Mouse (Mus musculus): Measurements from ENCODE around the gene Dclre1a.
"Not testable (repeated sequence)": the region's sequence is repeated elsewhere in the genome, so short reads cannot be mapped to it uniquely, and the experiment has no call there.

Gene Dclre1a

DNA sequence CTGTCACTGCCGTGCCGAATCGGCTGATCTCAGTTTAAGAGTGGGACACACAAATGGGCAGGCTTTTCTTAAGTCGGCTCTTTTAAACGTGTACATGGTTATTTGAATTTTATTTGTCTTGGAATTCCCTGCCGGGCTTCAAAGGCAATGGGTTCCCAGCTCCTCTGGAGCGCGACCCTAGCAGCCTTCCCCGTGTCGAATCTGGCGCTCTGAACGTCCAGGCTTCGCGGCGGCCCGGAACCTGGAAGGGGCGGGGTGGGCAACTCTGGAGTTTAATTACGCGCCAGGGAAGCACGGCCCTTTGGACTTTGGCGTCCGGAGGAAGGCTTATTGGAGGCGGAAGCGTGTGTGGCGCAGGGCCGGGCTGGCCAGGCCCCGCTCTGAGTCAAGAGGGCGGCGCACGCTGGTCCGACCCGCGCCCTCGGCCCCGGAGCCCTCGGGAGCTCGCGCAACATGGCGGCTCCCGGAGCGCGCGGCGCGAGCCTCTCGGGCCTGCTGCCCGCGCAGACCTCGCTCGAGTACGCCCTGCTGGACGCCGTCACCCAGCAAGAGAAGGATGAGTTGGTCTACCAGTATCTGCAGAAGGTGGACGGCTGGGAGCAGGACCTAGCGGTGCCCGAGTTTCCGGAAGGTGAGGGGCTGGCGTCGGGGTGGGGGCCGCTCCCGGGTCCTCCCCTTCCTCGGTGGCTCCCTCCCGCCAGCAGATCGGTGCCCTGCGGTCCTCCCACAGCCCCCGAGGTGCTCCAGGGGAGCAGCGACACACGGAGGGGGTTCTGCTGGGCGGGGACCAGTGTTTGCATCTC, 409 bp upstream of the Dclre1a start, which contains the start of gene Nhlrc2:
Gene Nhlrc2, plus strand, starts transcription at position 32 of the 803 bp plus-strand sequence.
- DNase-seq, result peak; percentile 76

DNA sequence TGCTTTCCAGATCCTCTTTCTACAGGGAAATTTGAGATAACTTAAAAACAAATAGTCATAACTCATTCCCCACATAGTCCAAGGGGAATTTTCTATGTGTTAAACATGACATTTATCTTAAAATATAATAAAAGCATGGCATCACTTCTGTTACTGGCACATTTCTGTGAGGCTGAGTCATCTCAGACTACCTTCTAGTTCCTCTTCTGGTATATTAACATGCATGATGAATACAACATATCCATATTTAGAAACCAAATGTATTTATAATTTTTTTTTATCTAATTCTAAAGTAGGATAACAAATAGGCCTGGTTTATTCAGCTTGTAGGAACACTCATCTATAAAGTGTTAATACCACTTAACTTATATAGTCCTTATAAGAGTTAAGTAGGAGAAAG, 2.0 kb downstream of the Dclre1a start:
- DNase-seq, result no peak

DNA sequence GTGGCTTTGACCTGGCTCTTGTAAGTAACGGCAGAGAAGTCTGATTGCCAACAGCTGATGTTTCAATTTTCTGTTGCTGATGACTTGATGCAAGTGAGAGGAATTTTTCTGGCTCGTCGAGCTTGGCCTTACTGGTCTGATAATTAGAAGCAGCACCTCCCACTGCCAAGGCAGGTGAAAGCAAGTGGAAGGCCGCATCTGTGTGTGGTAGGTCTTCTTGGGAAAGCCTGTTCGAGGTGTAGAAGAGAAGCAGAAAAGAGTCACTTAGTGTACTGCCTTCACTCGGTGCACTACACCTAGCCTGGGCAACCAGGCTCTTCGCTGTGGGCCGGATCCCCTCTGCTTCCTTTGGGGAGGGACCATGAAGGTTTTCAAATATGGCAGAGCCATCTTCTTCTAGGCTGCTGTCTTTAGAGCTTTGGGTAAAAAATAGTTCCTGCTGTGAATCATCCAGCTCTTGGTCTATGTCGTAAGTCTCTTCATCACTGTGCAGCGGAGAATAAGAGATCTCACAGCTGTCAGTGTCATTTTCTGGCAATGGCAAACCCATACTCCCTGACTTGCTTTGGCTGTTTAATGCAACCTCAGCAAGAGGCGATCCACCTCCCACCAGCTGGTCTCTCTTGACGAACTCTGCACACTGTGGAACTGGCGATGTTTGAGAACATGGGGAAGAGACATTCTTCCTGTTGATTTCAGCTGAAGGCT, 3.2 kb downstream of the Dclre1a start:
- DNase-seq, result no peak

DNA sequence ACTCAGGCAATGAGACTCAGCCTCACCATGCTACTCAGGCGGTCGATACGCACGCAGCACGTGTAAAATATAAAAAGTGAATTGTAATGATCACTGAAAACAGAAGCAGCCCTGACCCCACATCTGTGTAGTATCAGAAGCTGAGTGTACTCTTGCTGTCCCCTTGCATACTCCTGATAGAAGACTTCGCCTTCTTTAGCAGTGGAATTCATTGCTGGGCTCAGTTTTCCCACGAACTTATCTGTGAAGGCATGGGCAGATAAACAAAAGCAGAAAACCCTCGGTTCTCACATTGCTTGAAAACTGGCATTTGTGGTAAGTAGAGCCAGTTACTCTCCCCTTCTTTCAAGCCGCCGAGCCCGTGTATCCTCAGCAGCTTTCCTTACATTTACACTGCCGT, 4.7 kb downstream of the Dclre1a start:
- no peak for DNase-seq

DNA sequence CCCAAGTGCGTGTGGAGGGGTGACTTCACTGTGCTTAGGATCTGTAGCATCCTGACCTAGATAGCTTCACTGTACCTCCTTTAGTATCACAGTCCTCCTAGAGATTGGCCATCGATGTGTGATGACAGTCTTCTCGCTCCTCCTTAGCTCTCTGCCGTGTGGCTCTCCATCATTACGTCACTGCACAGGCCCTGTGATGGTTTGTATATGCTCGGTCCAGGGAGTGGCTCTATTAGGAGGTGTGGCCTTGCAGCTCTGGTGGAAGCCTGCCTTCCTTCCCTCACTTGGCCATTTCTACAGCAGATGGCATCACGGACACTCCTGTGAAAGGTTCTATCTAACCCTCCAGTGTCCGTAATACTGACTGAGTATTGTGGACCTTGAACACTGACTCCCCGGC, 12.3 kb downstream of the Dclre1a start:
- DNase-seq, result no peak

DNA sequence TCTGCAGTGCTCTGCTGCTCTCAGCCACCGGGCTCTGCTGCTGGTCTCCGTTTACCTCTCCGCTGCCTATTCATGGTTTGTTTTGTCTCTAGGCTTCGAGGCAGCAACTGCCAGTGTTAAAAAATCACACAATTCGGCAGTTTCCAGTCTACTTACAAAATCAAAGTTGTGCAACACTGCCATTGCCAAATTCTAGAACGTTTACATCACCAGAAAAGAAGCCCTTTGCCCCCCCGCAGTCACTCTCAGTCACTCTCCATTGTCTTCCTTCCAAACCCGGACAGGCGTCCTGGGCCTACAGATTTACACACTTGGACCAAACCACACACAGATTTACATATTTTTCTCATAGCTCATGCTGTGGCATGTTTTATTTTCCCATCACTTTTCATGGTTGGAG, 13.0 kb downstream of the Dclre1a start:
- no peak for DNase-seq

DNA sequence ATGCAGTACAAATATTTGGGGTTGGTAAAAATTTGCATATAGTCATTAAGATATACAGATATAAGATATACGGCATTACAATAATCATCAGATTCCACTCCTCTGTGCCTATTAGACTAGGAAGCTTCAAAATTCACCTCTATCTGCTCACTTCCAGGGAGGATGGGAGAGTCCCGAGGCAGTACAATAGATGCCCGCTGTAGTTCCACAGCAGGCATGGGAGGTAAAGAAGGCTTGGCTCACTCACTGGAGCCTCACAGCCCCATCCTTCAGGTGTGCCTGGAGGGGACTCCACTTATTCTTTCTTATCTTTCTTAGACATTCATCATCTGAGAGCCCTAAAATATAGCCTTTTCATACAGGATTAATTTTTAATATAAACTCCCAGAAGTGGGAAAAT, 13.7 kb downstream of the Dclre1a start:
- DNase-seq, result no peak

DNA sequence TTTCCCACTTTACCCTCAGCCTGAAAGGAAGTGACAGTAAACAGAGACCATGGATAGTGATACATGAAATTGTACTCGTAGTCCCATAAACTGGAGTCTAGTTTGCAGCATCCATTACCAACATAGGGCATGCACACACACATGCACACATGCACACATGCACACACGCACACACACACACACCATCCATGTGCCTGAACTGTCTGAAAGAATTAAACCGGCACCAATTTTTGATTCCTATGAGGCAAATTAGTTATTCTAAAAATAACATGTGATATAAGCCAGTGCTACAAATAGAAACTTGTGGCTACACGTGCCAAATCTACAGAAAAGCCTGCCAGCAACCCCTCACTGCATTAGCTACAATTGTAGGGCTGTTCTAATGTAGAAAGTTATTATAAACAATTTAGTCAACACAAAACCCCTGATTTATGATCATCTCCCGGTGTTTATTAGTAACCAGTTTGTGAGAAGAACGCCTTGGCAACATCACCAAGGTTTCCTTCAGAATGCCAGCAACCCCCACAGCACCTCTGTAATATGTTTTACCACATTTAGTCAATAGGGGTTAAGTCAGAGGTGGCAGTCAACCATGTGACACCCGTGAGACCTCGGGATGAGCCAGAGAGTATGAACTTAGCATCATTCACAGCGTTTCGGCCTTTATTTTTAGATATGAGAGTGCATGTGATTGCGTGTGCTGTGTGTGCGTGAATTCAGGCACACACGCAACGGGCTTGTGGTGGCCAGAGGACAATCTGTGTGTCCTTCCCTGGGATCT, 14.5 kb downstream of the Dclre1a start:
- no peak for DNase-seq

DNA sequence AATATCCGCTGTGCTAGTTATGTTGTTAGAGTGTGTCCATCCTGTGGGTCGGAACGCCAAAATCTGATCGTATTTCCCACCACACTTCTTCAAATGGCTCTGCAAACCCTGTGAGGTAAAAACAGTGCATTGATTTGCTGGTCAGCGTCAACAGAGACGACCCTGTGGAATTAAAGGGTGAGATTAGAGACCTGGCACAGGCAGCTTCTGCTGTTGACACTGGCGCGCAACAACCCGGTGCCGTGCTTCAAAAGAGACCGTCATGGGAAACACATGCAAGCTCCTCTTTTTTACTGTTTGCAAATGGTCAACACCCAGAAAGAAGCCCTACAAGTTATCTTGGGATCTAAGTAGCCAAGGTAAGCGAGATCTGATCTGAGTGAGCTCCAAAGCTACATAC, 16.8 kb downstream of the Dclre1a start:
- DNase-seq, result no peak

DNA sequence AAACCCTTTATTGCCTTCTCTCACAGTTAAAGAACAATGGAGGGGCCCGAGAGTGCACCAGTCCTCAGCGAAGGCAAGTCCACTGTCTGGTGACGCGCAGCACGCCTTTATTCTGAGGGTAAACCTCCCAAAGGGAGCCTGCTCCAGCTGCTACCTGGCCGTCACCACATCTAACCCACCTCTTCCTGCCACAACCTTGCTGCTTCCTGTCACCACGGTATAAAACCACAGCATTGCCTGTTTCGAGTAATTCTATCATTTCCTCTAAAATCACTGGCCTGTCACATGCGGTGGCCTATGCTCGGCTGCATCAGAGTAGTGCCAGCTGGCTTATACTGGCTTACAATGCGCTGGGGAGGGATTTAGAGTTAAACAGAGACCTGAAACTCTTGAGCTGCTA, 17.5 kb downstream of the Dclre1a start:
- DNase-seq, result not testable (repeated sequence)

DNA sequence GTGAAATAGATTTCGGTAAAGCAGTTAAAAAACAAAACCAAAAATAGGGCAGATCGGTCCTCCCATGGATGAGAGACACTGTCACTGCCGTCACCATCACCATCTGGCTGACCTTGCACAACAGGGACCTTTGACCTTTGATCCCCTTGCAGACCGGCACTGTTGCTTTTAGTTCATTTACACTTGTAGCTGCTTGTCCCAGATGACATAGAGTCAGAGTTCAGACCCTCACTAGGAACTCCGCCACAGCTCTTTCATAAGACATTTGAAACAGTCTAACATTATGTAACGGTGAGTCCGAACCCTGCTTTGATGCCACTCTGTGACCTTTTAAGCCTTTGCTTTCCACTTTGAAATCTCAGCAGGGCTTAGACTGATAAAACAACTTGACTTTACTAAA, 28.6 kb downstream of the Dclre1a start:
- not testable (repeated sequence) for DNase-seq

DNA sequence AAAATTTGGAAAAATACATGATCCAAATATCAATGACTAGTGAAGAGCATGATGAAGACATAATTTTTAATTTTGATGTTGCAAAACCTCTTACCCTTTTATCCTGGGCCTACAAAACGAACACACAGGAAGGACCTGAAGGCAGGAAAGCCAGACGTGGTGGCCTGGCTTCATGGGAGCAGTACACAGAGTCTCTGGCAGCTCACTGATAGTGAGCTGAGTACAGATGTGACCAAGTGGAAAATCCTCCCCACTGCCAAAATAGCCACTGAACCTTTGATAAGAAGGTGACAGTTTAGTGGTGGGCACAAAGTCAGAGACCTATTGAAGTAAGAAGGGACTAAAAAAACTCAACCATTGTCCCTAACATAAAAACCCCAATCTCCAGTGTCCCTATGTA, 34.5 kb downstream of the Dclre1a start:
- DNase-seq, result not testable (repeated sequence)

DNA sequence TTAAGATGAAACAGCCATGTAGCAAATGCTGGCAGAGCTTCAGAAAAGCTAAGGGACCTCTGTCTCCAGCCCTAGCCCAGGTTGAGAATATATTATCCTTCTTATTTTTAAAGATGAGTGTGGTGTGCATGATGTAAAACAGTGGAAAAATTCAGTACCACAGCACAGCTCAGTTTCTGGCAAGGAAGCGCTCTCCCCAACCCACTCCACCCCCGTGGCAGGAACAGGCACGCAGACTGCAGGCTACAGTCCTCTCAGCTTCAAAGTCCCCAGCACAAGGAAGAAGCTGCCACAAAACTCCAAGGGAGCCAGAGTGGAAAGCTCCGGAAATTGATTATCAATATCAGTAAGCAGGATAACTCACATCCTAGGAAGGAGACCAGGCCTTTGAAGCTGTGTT, 36.8 kb downstream of the Dclre1a start:
- DNase-seq, result not testable (repeated sequence)

DNA sequence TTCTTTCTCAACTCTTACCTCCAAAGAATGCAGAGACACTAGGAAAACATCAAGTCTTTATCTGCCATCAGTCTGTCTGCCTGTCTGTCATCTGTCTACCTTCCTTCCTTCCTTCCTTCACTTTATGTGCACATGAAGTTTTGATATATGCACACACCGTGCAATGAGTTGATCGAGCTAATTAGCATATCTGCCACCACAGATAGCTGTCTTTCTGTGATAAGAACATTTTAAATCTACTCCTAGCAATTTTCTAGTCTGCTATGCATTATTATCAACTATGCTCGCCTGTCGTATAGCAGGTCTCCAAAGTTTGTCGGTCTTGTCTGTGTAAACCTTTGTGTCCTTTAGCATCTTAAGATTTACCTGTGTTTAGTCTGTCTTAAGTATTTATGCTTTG, 44.5 kb downstream of the Dclre1a start:
- DNase-seq, result not testable (repeated sequence)

DNA sequence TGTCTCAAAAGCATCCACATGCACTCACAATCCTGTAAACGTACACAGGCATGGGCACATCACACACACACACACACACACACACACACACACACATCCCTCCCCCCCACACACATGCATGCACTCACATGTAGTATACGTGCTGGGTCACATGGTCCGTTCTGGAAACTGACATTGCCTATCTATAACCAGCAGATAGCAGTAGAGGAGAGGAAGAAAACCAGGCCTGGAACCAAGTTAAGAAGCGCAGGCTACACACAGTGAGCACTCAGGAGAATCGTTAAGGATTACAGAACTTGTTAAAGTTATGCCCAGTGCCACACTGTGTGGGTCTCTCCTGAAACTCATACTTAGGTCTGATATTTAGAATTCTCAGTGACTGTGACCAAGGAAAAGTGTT, 45.0 kb downstream of the Dclre1a start:
- DNase-seq, result not testable (repeated sequence)

DNA sequence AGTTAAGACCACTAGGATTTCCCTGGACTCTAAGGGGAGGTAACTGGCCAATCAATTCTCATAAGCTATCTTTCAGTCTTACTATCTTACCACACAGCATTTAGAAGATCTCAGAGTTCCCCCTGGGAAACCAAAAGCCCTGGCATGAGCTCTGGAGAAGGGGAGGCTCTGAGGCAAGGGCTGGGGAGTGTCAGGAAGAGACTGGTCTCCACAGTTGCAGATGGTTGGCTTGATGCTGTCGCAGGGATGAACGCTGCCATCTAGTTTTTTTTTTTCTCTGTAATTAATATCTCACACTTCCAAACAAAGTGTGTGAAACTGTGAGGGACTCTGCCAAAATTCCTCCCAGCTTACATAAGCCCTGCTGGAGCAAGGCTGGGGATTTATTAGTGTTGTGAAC, 53.9 kb downstream of the Dclre1a start:
- not testable (repeated sequence) for DNase-seq

DNA sequence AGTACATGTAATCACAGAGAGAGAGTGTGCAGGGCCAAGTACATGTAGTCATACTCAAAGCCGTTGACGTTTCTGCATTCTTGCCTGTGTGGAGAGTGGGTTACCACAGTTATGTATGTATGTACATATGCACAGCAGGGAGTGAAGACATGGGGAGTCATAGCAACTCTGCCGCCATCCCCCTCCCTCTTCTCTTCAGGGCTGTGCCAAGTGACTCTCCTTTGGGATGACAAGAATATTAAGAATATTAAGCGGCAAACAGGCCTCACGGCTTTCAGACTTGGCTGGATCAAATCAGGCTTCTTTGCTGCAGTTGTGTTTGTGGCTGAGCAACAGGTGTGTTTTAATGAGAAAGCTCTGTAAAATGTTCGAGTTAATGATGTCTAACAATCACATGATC, 58.4 kb downstream of the Dclre1a start:
- DNase-seq, result no peak

DNA sequence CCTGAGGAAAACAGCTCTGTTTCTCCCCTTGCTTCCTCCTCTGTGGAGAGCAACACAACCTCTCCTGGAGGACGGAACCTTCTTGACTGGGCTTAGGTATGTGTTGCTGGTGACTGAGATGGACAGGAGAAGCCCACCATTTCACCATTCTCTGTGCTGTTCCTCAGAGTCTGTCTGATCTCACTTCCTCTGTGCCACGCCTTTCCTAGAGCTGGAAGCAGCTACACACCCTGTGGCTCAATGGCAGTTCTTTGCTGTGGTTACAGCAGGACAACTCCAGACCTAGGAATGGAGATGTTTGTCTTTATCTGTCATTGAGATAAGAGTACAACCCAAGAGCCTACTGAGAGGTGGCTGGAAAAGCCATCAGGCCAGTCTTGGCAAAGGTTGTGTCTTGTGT, 60.7 kb downstream of the Dclre1a start:
- DNase-seq, result no peak

DNA sequence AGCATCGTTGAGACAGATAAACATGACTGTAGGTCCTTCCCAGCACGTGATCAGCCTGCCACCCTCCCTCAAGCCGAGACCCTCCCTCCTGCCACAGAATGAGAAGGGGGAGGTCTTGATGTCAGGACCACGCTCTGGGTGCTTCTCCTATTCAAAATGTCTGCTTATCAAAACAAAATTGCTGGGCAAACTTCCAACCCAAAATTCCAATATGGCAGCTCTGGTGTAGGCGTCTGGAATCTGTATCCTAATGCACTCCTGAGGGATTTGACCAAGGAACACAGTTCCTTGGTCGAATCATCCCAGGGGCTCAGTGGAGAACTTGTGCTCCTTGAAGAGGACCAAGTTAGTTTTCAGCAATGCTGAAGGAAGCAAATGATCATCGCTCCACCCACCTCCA, 61.1 kb downstream of the Dclre1a start:
- DNase-seq, result no peak

DNA sequence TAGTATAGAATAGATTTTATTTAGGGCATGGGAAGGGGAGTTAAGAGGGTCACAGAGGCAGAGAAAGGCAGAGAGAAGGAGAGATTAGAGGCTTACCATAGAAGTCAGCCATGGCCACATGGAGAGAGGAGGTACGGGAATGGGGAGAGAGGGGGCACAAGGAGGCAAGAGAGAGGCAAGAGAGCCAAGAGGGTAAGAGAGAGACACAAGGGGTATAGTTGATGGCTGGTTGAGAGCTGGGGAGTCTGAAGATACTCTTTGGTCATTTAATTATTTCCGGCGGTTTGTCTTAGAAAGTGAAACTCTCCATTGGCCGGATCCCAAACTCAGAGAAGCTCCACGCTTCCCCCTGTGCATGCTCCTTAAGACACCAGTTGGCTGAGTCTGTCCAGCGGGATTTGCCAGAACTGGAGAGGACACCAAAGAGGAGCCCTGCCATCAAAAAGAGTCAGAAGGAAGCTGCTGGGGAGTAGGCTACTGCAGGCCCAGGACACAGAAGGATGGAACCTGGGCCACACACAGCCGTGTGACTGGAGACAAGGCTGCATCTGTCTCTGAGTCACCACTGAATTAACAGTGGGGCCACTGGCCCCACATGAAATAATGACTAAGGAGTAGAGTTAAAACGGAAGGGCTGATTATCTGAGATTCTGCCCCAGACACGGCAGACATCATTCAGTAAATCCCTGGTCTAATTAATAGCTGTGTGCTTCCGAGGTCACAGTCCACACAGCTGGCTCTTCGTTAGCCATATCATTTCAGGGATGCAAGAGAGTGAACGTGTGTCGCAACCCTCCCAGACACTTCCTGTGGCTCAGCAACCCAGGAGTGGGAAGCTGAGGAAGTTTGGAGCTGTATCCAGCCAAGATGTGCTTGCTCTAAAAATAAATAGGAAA, 62.4 kb downstream of the Dclre1a start:
- no peak for DNase-seq

DNA sequence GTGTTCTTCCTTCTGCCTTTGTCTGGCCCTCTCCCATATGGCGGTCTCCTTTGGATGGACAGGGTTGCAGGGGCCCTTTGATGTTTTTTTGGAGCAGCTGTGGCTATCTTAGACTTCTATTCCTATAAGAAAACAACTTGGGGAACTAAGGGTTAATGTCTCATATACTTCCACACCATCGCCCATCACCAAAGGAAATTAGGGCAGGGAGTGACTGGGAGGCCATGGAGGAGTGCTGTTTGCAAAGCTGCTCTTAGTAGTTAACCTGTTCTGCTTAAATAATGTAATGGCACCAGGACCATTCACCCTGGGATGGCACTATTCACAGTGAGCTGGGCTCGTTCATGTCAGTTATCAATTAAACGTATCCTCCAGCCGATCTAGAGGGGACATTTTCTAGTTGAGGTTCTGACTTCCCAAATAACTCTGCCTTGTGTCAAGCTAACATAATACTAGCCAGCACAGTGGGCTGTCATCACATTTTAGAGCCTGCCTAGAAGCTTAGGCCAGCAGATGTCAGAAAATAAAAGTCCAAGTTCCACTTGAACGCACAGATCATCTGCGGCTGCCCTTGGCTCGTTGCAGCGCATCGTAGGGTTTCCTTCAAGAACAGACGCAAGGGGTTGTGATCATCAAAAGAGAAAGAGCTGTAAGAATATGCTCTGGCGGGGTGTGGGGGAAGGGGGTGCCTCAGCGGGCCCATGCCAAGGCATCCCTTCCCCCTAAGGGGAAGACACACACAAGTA, 63.2 kb downstream of the Dclre1a start:
- DNase-seq, result no peak

Measured in cerebellum, adult 9-10 months (tissue).